14 mouse cellular contexts compared by ENCODE assay signal in genomic region chr19:15803131-15803889, GRCm38 (mm10).
DNase-seq lines count a peak whose midpoint lies in the region; ATAC-seq and TF ChIP-seq lines count a peak whose summit lies in the region.
"Had no signal": no experiment of that assay in that cellular context is flagged by ENCODE, and none has a peak within 500 bp of the region (broad histone marks: within the 10 kb centered on the region; RNA-seq: fewer than 3 reads in every experiment).

No protein-coding gene starts in this region.

- peaks cover 15% of the 10 kb centered on the region; the same call in 1 of the 2 replicates for H3K4me1 ChIP-seq in embryonic facial prominence, embryonic 12.5 days
- peaks cover 22% of the 10 kb centered on the region for H3K4me1 ChIP-seq in hindbrain, embryonic 14.5 days (replicated peaks; ENCODE audit: control insufficient read depth, insufficient read depth, low read length)

- H3K4me2 ChIP-seq in embryonic facial prominence, embryonic 12.5 days (replicated peaks): no peak overlapping the region
- H3K4me2 ChIP-seq in hindbrain, embryonic 14.5 days (replicated peaks): 0 out of 2 replicates have a peak overlapping the region, but pooled peaks have one; percentile 0
- H3K4me2 ChIP-seq: lung, embryonic 15.5 days had no signal

- TF ChIP-seq CTCF in left cerebral cortex, adult 2 months (IDR thresholded peaks at IDR 0.05): no peak

- 29% methylated on average over 8 of the region's 8 CpGs for WGBS in embryonic facial prominence, embryonic 12.5 days
- WGBS in hindbrain, embryonic 14.5 days: 27% methylated on average over 8 of the region's 8 CpGs

- H3K9ac ChIP-seq in embryonic facial prominence, embryonic 12.5 days: no peak overlapping the region
- H3K9ac ChIP-seq in hindbrain, embryonic 14.5 days: 0 out of 2 replicates have a peak overlapping the region, but pooled peaks have one; percentile 28
- H3K9ac ChIP-seq: lung, embryonic 15.5 days had no signal

- no peak for DNase-seq in left cerebral cortex, adult 2 months (ENCODE audit: extremely low spot score in 1 of 2, low spot score in 2 of 2)
- DNase-seq in left cerebral cortex, adult 18-20 months (ENCODE audit: low spot score in 2 of 2): no peak
- DNase-seq in hindbrain, embryonic 14.5 days (ENCODE audit: low spot score): no peak
- DNase-seq in retina, postnatal 1 day: peak; percentile 96
- DNase-seq in kidney, postnatal 4 days: no peak
- no peak for DNase-seq in adrenal gland, postnatal 4 days (ENCODE audit: low spot score in 2 of 2)
- DNase-seq: cerebellum, adult 9-10 months; heart, postnatal 36 days; kidney, adult 2 months; right cerebral cortex, adult 18-20 months had no signal

- intact Hi-C loops in left cerebral cortex, adult 2 months (cut with DNase I): loop anchor here (5.0 to 10.0 kb wide), 6 partner anchors 156 to 1821 kb away; no protein-coding TSS in a partner anchor

- H3K4me3 ChIP-seq in left cerebral cortex, adult 2 months: no peak overlapping the region
- no peak overlapping the region for H3K4me3 ChIP-seq in embryonic facial prominence, embryonic 12.5 days
- no peak overlapping the region for H3K4me3 ChIP-seq in hindbrain, embryonic 14.5 days (replicated peaks; ENCODE audit: low read length)
- H3K4me3 ChIP-seq: lung, embryonic 15.5 days had no signal

- ATAC-seq in embryonic facial prominence, embryonic 12.5 days (ENCODE audit: insufficient number of reproducible peaks, insufficient read depth, low FRiP score, low TSS enrichment): peak; percentile 53; the same call in 1 of the 2 replicates
- ATAC-seq in hindbrain, embryonic 14.5 days (ENCODE audit: low FRiP score): peak; percentile 41; the same call in 1 of the 2 replicates
- ATAC-seq in megakaryocyte, adult 5-6 weeks (ENCODE audit: poor library complexity, severe bottlenecking): no peak
- ATAC-seq: activated CD4-positive, CD25-positive, alpha-beta regulatory T cell, adult 4 months had no signal

- H3K27me3 ChIP-seq in embryonic facial prominence, embryonic 12.5 days: peaks cover 18% of the 10 kb centered on the region
- H3K27me3 ChIP-seq in hindbrain, embryonic 14.5 days (ENCODE audit: control insufficient read depth, insufficient read depth, low read length): no peaks in the 10 kb centered on the region; the same call in 1 of the 2 replicates

- peak overlapping the region; percentile 62; the same call in 1 of the 2 replicates for H3K27ac ChIP-seq in left cerebral cortex, adult 2 months
- H3K27ac ChIP-seq in embryonic facial prominence, embryonic 12.5 days: no peak overlapping the region
- H3K27ac ChIP-seq in hindbrain, embryonic 14.5 days: peak overlapping the region; percentile 34; the same call in 1 of the 2 replicates
- H3K27ac ChIP-seq: lung, embryonic 15.5 days had no signal

- H3K9me3 ChIP-seq in embryonic facial prominence, embryonic 12.5 days: no peaks in the 10 kb centered on the region
- no peaks in the 10 kb centered on the region for H3K9me3 ChIP-seq in hindbrain, embryonic 14.5 days (ENCODE audit: control insufficient read depth, low read length)
- H3K9me3 ChIP-seq: lung, embryonic 15.5 days had no signal

- H3K36me3 ChIP-seq in embryonic facial prominence, embryonic 12.5 days: no peaks in the 10 kb centered on the region
- no peaks in the 10 kb centered on the region for H3K36me3 ChIP-seq in hindbrain, embryonic 14.5 days (replicated peaks; ENCODE audit: control insufficient read depth, insufficient read depth)
- H3K36me3 ChIP-seq: lung, embryonic 15.5 days had no signal
